Mouse (Mus musculus): ENCODE data around the gene Rps27.
"Not testable (repeated sequence)": the region's sequence is repeated elsewhere in the genome, so short reads cannot be mapped to it uniquely, and the experiment has no call there.

- not testable (repeated sequence) for TF ChIP-seq GATA1 (IDR thresholded peaks at IDR 0.05; ENCODE audit: borderline replicate concordance, low read length); CTCF (IDR thresholded peaks at IDR 0.05; ENCODE audit: low read depth, low read length); TAL1 (conservative IDR thresholded peaks at IDR 0.05; ENCODE audit: low read depth, low read length)
Observed at GRCm38 (mm10) chr3:90253174-90253573, 39.7 kb upstream of the Rps27 start.

Data from G1E (cell line).